Comparison of ENCODE assay signal across 8 mouse cellular contexts in the genomic region with DNA sequence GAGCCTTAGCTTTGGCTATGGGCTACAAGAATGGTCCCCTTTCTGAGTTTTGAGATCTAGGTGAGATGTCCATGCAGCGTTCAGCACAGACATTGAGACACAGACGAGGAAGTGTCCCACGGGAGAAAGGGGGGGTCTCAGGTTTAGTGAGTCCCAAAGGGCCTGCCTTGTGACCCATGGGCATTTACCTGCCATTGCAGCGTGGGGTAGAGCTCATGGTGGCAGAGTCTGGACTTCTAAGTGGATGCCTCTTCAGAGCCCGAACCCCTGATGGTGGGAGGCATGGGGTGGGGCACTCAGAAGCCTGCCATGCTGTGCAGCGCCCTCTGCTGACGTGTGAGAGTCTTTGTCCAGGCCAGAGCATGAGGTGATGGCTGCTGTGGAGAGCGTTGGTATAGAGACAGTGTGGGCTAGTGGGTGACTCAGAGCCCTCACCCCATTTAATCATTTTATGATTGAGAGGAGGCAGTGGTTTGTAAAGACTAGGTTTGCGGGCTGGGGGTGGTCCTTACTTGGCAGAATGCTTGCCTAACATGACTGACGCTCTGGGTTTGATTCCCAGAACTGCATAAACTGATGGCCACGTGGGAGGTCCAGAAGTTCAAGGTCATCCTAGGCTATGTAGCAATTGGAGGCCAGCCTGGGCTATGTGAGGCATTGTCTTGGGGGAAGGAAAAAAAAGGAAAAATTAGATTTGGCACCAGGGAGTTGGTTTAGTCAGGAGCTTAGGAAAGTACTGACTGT. TPM values are rescaled to one million over a fixed set of nuclear protein-coding genes. Genes with fewer than 3 reads are reported as not detected.
DNase-seq lines count a peak whose midpoint lies in the region; ATAC-seq and TF ChIP-seq lines count a peak whose summit lies in the region.

No protein-coding gene starts in this region.

- no peak for TF ChIP-seq POLR2A in cerebellum, adult 2 months (IDR thresholded peaks at IDR 0.05; ENCODE audit: borderline replicate concordance, insufficient read depth, low read length)
- TF ChIP-seq POLR2A in limb, embryonic 14.5 days (IDR thresholded peaks at IDR 0.05; ENCODE audit: borderline replicate concordance, extremely low read depth, insufficient read depth, insufficient read length): no peak

- 0 out of 2 replicates have a peak, but pooled peaks have one; percentile 23 for ATAC-seq in limb, embryonic 14.5 days (ENCODE audit: low FRiP score, low read depth)
- ATAC-seq in liver, embryonic 12.5 days: peak; percentile 44; the same call in 1 of the 2 replicates

- WGBS in cerebellum, adult 2 months: 74% methylated on average over 11 of the region's 11 CpGs
- 75% methylated on average over 11 of the region's 11 CpGs for WGBS in limb, embryonic 14.5 days
- WGBS in limb, embryonic 10.5 days: 73% methylated on average over 11 of the region's 11 CpGs
- 53% methylated on average over 11 of the region's 11 CpGs for WGBS in liver, embryonic 12.5 days (ENCODE audit: insufficient replicate concordance)

- peak; percentile 18; the same call in 1 of the 2 replicates for TF ChIP-seq CTCF in cerebellum, adult 2 months (IDR thresholded peaks at IDR 0.05; ENCODE audit: borderline replicate concordance, insufficient read depth, low read depth, low read length)

- no peak for DNase-seq in cerebellum, adult 2 months
- no peak for DNase-seq in cerebellum, adult 9-10 months
- no peak for DNase-seq in limb, embryonic 14.5 days (ENCODE audit: low spot score)
- DNase-seq in limb, embryonic 10.5 days (ENCODE audit: low spot score): no peak
- DNase-seq in R1 (ENCODE audit: low read depth, low spot score): peak; percentile 67
- DNase-seq in right cerebral cortex, postnatal 14 days: no peak
- no peak for DNase-seq in kidney, adult 8-10 months

- H3K36me3 ChIP-seq in limb, embryonic 14.5 days (ENCODE audit: control insufficient read depth, insufficient read depth, low read length): no peaks in the 10 kb centered on the region
- H3K36me3 ChIP-seq in limb, embryonic 10.5 days: no peaks in the 10 kb centered on the region
- no peaks in the 10 kb centered on the region for H3K36me3 ChIP-seq in liver, embryonic 12.5 days

- no peak overlapping the region for H3K4me2 ChIP-seq in limb, embryonic 14.5 days (replicated peaks; ENCODE audit: low read depth, low read length, severe bottlenecking)
- no peak overlapping the region for H3K4me2 ChIP-seq in liver, embryonic 12.5 days

- H3K27ac ChIP-seq in cerebellum, adult 2 months (ENCODE audit: insufficient read depth, low read length): no peak overlapping the region
- no peak overlapping the region for H3K27ac ChIP-seq in limb, embryonic 14.5 days (replicated peaks; ENCODE audit: low read depth, low read length)
- H3K27ac ChIP-seq in limb, embryonic 10.5 days: no peak overlapping the region
- H3K27ac ChIP-seq in liver, embryonic 12.5 days: no peak overlapping the region

- no peaks in the 10 kb centered on the region for H3K4me1 ChIP-seq in cerebellum, adult 2 months (ENCODE audit: control insufficient read depth, insufficient read depth, low read length)
- H3K4me1 ChIP-seq in limb, embryonic 14.5 days (ENCODE audit: control insufficient read depth, insufficient read depth, low read length): peaks cover 9% of the 10 kb centered on the region
- H3K4me1 ChIP-seq in limb, embryonic 10.5 days: peaks cover 21% of the 10 kb centered on the region
- H3K4me1 ChIP-seq in liver, embryonic 12.5 days: peaks cover 25% of the 10 kb centered on the region

- no peaks in the 10 kb centered on the region for H3K9me3 ChIP-seq in limb, embryonic 14.5 days (ENCODE audit: control insufficient read depth, low read length)
- H3K9me3 ChIP-seq in limb, embryonic 10.5 days (replicated peaks): no peaks in the 10 kb centered on the region
- no peaks in the 10 kb centered on the region for H3K9me3 ChIP-seq in liver, embryonic 12.5 days (replicated peaks)

- no peak overlapping the region for H3K4me3 ChIP-seq in cerebellum, adult 2 months (replicated peaks; ENCODE audit: insufficient read depth, low read depth, low read length)
- H3K4me3 ChIP-seq in limb, embryonic 14.5 days (replicated peaks; ENCODE audit: low read length): no peak overlapping the region
- no peak overlapping the region for H3K4me3 ChIP-seq in limb, embryonic 10.5 days
- H3K4me3 ChIP-seq in liver, embryonic 12.5 days: no peak overlapping the region

- no peak overlapping the region for H3K9ac ChIP-seq in limb, embryonic 14.5 days (ENCODE audit: low read depth, low read length, severe bottlenecking)
- no peak overlapping the region for H3K9ac ChIP-seq in liver, embryonic 12.5 days

- H3K27me3 ChIP-seq in cerebellum, adult 2 months (ENCODE audit: control insufficient read depth, insufficient read depth, low read length): no peaks in the 10 kb centered on the region
- no peaks in the 10 kb centered on the region for H3K27me3 ChIP-seq in limb, embryonic 14.5 days (ENCODE audit: control insufficient read depth, insufficient read depth, low read length)
- no peaks in the 10 kb centered on the region for H3K27me3 ChIP-seq in limb, embryonic 10.5 days (ENCODE audit: low read depth, poor library complexity, severe bottlenecking)
- no peaks in the 10 kb centered on the region for H3K27me3 ChIP-seq in liver, embryonic 12.5 days (replicated peaks)

RNA-seq across cellular contexts. Expression of gene Ccdc3, which starts 23.6 kb away (rescaled TPM):
- polyA plus RNA-seq in cerebellum, adult 2 months (2012; rRNA removed): 4.4 and 4.6 TPM in 2 replicates
- 11.5 and 12.8 TPM in 2 replicates for polyA plus RNA-seq in limb, embryonic 14.5 days (2012; rRNA removed)
- polyA plus RNA-seq in limb, embryonic 14.5 days (2014; fragmentation: Nextera tagmentation; extraction: Ambion mirVana): 15.4 and 16.0 TPM in 2 replicates
- polyA plus RNA-seq in limb, embryonic 10.5 days (2016; fragmentation: Nextera tagmentation; extraction: Ambion mirVana): 1.4 and 4.0 TPM in 2 replicates
- 10.2 and 13.9 TPM in 2 replicates for polyA plus RNA-seq in liver, embryonic 12.5 days (2016; fragmentation: Nextera tagmentation; extraction: Ambion mirVana)
